Mouse (Mus musculus): ENCODE measurements around the gene Pnkp. TPM values are rescaled to one million over a fixed set of nuclear protein-coding genes. Genes with fewer than 3 reads are reported as not detected.

Pnkp gene
- total RNA-seq, 2 experiments from 2014 or later = 15.1 to 16.6 TPM

GRCm38 (mm10) chr7:44849416-44850111 lies 7.4 kb upstream of the Pnkp start:
- intact Hi-C loops (cut with DNase I; ENCODE audit: low total_unique reads) = no loop called here
- peak; percentile 92 for DNase-seq

GRCm38 (mm10) chr7:44850146-44850545 lies 6.8 kb upstream of the Pnkp start:
- intact Hi-C loops (cut with DNase I; ENCODE audit: low total_unique reads) = no loop called here
- peak; percentile 81 for DNase-seq

- no peak for DNase-seq
- intact Hi-C loops (cut with DNase I; ENCODE audit: low total_unique reads) = no loop called here
These were observed 5.9 kb upstream of the Pnkp start for GRCm38 (mm10) chr7:44850789-44851624.

GRCm38 (mm10) chr7:44851625-44852234 lies 5.2 kb upstream of the Pnkp start:
- no peak for DNase-seq
- intact Hi-C loops (cut with DNase I; ENCODE audit: low total_unique reads) = no loop called here

GRCm38 (mm10) chr7:44852259-44853027 lies 4.5 kb upstream of the Pnkp start:
- DNase-seq = no peak
- intact Hi-C loops (cut with DNase I; ENCODE audit: low total_unique reads) = no loop called here

GRCm38 (mm10) chr7:44853065-44853464 lies 3.9 kb upstream of the Pnkp start:
- DNase-seq = no peak
- intact Hi-C loops (cut with DNase I; ENCODE audit: low total_unique reads) = no loop called here

GRCm38 (mm10) chr7:44853596-44854355 lies 3.2 kb upstream of the Pnkp start:
- no peak for DNase-seq
- intact Hi-C loops (cut with DNase I; ENCODE audit: low total_unique reads) = no loop called here

GRCm38 (mm10) chr7:44854356-44855031 lies 2.4 kb upstream of the Pnkp start:
- DNase-seq = peak; percentile 88
- intact Hi-C loops (cut with DNase I; ENCODE audit: low total_unique reads) = no loop called here

GRCm38 (mm10) chr7:44855036-44855435 lies 1.9 kb upstream of the Pnkp start:
- intact Hi-C loops (cut with DNase I; ENCODE audit: low total_unique reads) = no loop called here
- no peak for DNase-seq

GRCm38 (mm10) chr7:44856265-44856916 lies 548 bp upstream of the Pnkp start:
- intact Hi-C loops (cut with DNase I; ENCODE audit: low total_unique reads) = no loop called here

GRCm38 (mm10) chr7:44857905-44858304 lies 966 bp downstream of the Pnkp start:
- DNase-seq = no peak

More at GRCm38 (mm10) chr7:44856265-44856916, 548 bp upstream of the Pnkp start:
- no peak for DNase-seq

GRCm38 (mm10) chr7:44859896-44860295 lies 3.0 kb downstream of the Pnkp start:
- intact Hi-C loops (cut with DNase I; ENCODE audit: low total_unique reads) = no loop called here
- no peak for DNase-seq

More at GRCm38 (mm10) chr7:44857905-44858304, 966 bp downstream of the Pnkp start:
- intact Hi-C loops (cut with DNase I; ENCODE audit: low total_unique reads) = no loop called here

- intact Hi-C loops (cut with DNase I; ENCODE audit: low total_unique reads) = no loop called here
- DNase-seq = peak; percentile 79
These were observed 3.9 kb downstream of the Pnkp start for GRCm38 (mm10) chr7:44860576-44861428.

GRCm38 (mm10) chr7:44861429-44861816 lies 4.5 kb downstream of the Pnkp start:
- intact Hi-C loops (cut with DNase I; ENCODE audit: low total_unique reads) = no loop called here
- DNase-seq = no peak

- intact Hi-C loops (cut with DNase I; ENCODE audit: low total_unique reads) = no loop called here
- no peak for DNase-seq
These were observed 5.5 kb downstream of the Pnkp start for GRCm38 (mm10) chr7:44862434-44862833.

GRCm38 (mm10) chr7:44863210-44863609 lies 6.3 kb downstream of the Pnkp start:
- intact Hi-C loops (cut with DNase I; ENCODE audit: low total_unique reads) = no loop called here
- no peak for DNase-seq

GRCm38 (mm10) chr7:44863982-44864494 lies 7.1 kb downstream of the Pnkp start:
- no peak for DNase-seq
- intact Hi-C loops (cut with DNase I; ENCODE audit: low total_unique reads) = no loop called here

Measured in gastrocnemius, postnatal 14 days (tissue).